Mouse (Mus musculus) limb, embryonic 11.5 days (tissue): ENCODE results near the gene Rps24. TPM values are rescaled to one million over a fixed set of nuclear protein-coding genes. Genes with fewer than 3 reads are reported as not detected.

ENCODE experiments used
- ATAC-seq: fragments of 200-750 bp; cut with Nextera tagmentation; 2 replicates; pipeline ENCODE4 v1.8.0; 2017; ENCODE audit warnings: low read depth; ENCODE audit not compliant: insufficient number of reproducible peaks, low FRiP score, low TSS enrichment
- DNase-seq: peaks from one replicate; pipeline ENCODE4 v3.0.0-alpha.2; 2015; ENCODE audit warnings: low spot score
- H3K27ac ChIP-seq: fragments of 300-500 bp; sonication (generic); replicated peaks from 2 replicates; pipeline ENCODE4 v1.5.1; 2014; ENCODE audit warnings: low read depth, mild to moderate bottlenecking, low read length
- H3K27me3 ChIP-seq: fragments of 300-500 bp; sonication (generic); 2 replicates; pipeline ENCODE4 v1.6.1; 2014; ENCODE audit warnings: mild to moderate bottlenecking, low read length, mixed read lengths; ENCODE audit not compliant: control insufficient read depth, insufficient read depth
- H3K36me3 ChIP-seq: fragments of 300-500 bp; sonication (generic); 2 replicates; pipeline ENCODE4 v1.6.1; 2014; ENCODE audit warnings: mild to moderate bottlenecking, low read length, moderate library complexity, mixed read lengths; ENCODE audit not compliant: control insufficient read depth, insufficient read depth
- H3K4me1 ChIP-seq: fragments of 300-500 bp; sonication (generic); 2 replicates; pipeline ENCODE4 v1.6.1; 2014; ENCODE audit warnings: low read length, mixed read lengths; ENCODE audit not compliant: control insufficient read depth, insufficient read depth
- H3K4me2 ChIP-seq: fragments of 300-500 bp; sonication (generic); 2 replicates; pipeline ENCODE4 v1.6.1; 2014; ENCODE audit warnings: low read depth, mild to moderate bottlenecking, moderate library complexity; ENCODE audit not compliant: severe bottlenecking
- H3K4me3 ChIP-seq: fragments of 300-500 bp; sonication (generic); 2 replicates; pipeline ENCODE4 v1.5.1; 2014; ENCODE audit warnings: low read depth, low read length
- H3K9ac ChIP-seq: fragments of 300-500 bp; sonication (generic); 2 replicates; pipeline ENCODE4 v1.6.1; 2014; ENCODE audit warnings: mild to moderate bottlenecking, low read length
- H3K9me3 ChIP-seq: fragments of 300-500 bp; sonication (generic); 2 replicates; pipeline ENCODE4 v1.6.1; 2016; ENCODE audit warnings: low read length; ENCODE audit not compliant: control insufficient read depth
- WGBS: fragments of 180-500 bp; shearing (Covaris S2); extraction: QIAGEN DNeasy Blood & Tissue Kit; methylation state at CpG from one replicate; pipeline ENCODE4 v1.1.7; 2014; 5-methylcytosine and 5-hydroxymethylcytosine counted together
- polyA plus RNA-seq: library from polyadenylated mRNA; unstranded; fragments of >200 nt; fragmentation: Nextera tagmentation; extraction: Ambion mirVana; gene quantifications from 2 replicates; pipeline ENCODE4 v1.2.1, GENCODE M21; 2014

Gene Rps24
- polyA plus RNA-seq, 1 experiment from 2014 or later = 1,293 TPM

GRCm38 (mm10) chr14:24507452-24508069, 20.6 kb downstream of the Rps24 start:
- peaks cover 4% of the 10 kb centered on the region; the same call in 1 of the 2 replicates for H3K9me3 ChIP-seq
- no peaks in the 10 kb centered on the region for H3K27me3 ChIP-seq
- H3K4me2 ChIP-seq = peak overlapping the region; percentile 4; the same call in 1 of the 2 replicates
- no peak overlapping the region for H3K27ac ChIP-seq
- H3K4me1 ChIP-seq = peaks cover 10% of the 10 kb centered on the region
- no peaks in the 10 kb centered on the region for H3K36me3 ChIP-seq
- DNase-seq (no peak), ATAC-seq (no peak)
- H3K9ac ChIP-seq = no peak overlapping the region
- H3K4me3 ChIP-seq = no peak overlapping the region
- 32% methylated on average over 14 of the region's 14 CpGs for WGBS

- Histone ChIP-seq H3K27me3 (no peaks in the 10 kb centered on the region), H3K9me3 (peaks cover 4% of the 10 kb centered on the region; the same call in 1 of the 2 replicates), H3K4me2 (peak overlapping the region; percentile 8; the same call in 1 of the 2 replicates), H3K36me3 (no peaks in the 10 kb centered on the region), H3K27ac (no peak overlapping the region), H3K4me3 (no peak overlapping the region), H3K4me1 (peaks cover 10% of the 10 kb centered on the region), H3K9ac (no peak overlapping the region)
- WGBS = 18% methylated on average over 18 of the region's 18 CpGs
- DNase-seq (peak; percentile 34), ATAC-seq (no peak)
Measured at GRCm38 (mm10) chr14:24508070-24508773, 21.3 kb downstream of the Rps24 start.

GRCm38 (mm10) chr14:24509557-24509956, 22.6 kb downstream of the Rps24 start:
- 73% methylated on average over 5 of the region's 5 CpGs for WGBS

GRCm38 (mm10) chr14:24510218-24510617, 23.3 kb downstream of the Rps24 start:
- Histone ChIP-seq H3K4me3 (no peak overlapping the region), H3K27ac (no peak overlapping the region), H3K9ac (no peak overlapping the region), H3K9me3 (peaks cover 4% of the 10 kb centered on the region; the same call in 1 of the 2 replicates), H3K4me2 (no peak overlapping the region), H3K4me1 (peaks cover 10% of the 10 kb centered on the region), H3K36me3 (no peaks in the 10 kb centered on the region), H3K27me3 (no peaks in the 10 kb centered on the region)
- DNase-seq (no peak), ATAC-seq (no peak)
- WGBS = 100% methylated on average over 1 of the region's 1 CpGs

More at GRCm38 (mm10) chr14:24509557-24509956, 22.6 kb downstream of the Rps24 start:
- ATAC-seq (no peak), DNase-seq (no peak)
- H3K4me1 ChIP-seq = peaks cover 10% of the 10 kb centered on the region
- H3K27ac ChIP-seq = no peak overlapping the region
- H3K4me3 ChIP-seq = no peak overlapping the region
- no peak overlapping the region for H3K4me2 ChIP-seq
- peaks cover 4% of the 10 kb centered on the region; the same call in 1 of the 2 replicates for H3K9me3 ChIP-seq
- H3K36me3 ChIP-seq = no peaks in the 10 kb centered on the region
- H3K9ac ChIP-seq = no peak overlapping the region
- H3K27me3 ChIP-seq = no peaks in the 10 kb centered on the region

- Histone ChIP-seq H3K4me1 (peaks cover 10% of the 10 kb centered on the region), H3K4me2 (no peak overlapping the region), H3K9ac (no peak overlapping the region), H3K4me3 (no peak overlapping the region), H3K27ac (no peak overlapping the region), H3K36me3 (no peaks in the 10 kb centered on the region), H3K9me3 (peaks cover 4% of the 10 kb centered on the region; the same call in 1 of the 2 replicates), H3K27me3 (no peaks in the 10 kb centered on the region)
- no peak for ATAC-seq
- 77% methylated on average over 2 of the region's 2 CpGs for WGBS
- no peak for DNase-seq
Measured at GRCm38 (mm10) chr14:24510679-24511078, 23.8 kb downstream of the Rps24 start.

- ATAC-seq (no peak), DNase-seq (no peak)
- H3K36me3 ChIP-seq = no peaks in the 10 kb centered on the region
- no peak overlapping the region for H3K4me3 ChIP-seq
- no peak overlapping the region for H3K4me2 ChIP-seq
- H3K9ac ChIP-seq = no peak overlapping the region
- H3K27ac ChIP-seq = no peak overlapping the region
- H3K27me3 ChIP-seq = no peaks in the 10 kb centered on the region
- 85% methylated on average over 6 of the region's 6 CpGs for WGBS
- peaks cover 6% of the 10 kb centered on the region for H3K4me1 ChIP-seq
- H3K9me3 ChIP-seq = peaks cover 4% of the 10 kb centered on the region; the same call in 1 of the 2 replicates
Measured at GRCm38 (mm10) chr14:24512527-24513161, 25.7 kb downstream of the Rps24 start.

- H3K4me2 ChIP-seq = no peak overlapping the region
- WGBS = 66% methylated on average over 8 of the region's 8 CpGs
- H3K27ac ChIP-seq = no peak overlapping the region
- no peak overlapping the region for H3K9ac ChIP-seq
- H3K4me1 ChIP-seq = no peaks in the 10 kb centered on the region
- no peak overlapping the region for H3K4me3 ChIP-seq
- H3K36me3 ChIP-seq = no peaks in the 10 kb centered on the region
- DNase-seq (no peak), ATAC-seq (no peak)
- H3K9me3 ChIP-seq = no peaks in the 10 kb centered on the region
- H3K27me3 ChIP-seq = no peaks in the 10 kb centered on the region
Measured at GRCm38 (mm10) chr14:24521597-24521996, 34.7 kb downstream of the Rps24 start.

GRCm38 (mm10) chr14:24525137-24525536, 38.2 kb downstream of the Rps24 start:
- H3K27me3 ChIP-seq = no peaks in the 10 kb centered on the region
- H3K4me2 ChIP-seq = no peak overlapping the region
- H3K9me3 ChIP-seq = no peaks in the 10 kb centered on the region
- WGBS = 65% methylated on average over 3 of the region's 3 CpGs
- peaks cover 5% of the 10 kb centered on the region for H3K4me1 ChIP-seq
- ATAC-seq (no peak), DNase-seq (no peak)
- no peaks in the 10 kb centered on the region for H3K36me3 ChIP-seq
- no peak overlapping the region for H3K27ac ChIP-seq
- H3K4me3 ChIP-seq = no peak overlapping the region
- H3K9ac ChIP-seq = no peak overlapping the region
